Mouse (Mus musculus): ENCODE measurements around the gene Aco2. TPM values are rescaled to one million over a fixed set of nuclear protein-coding genes. Genes with fewer than 3 reads are reported as not detected.
A peak's percentile ranks its signal among the peaks of the same experiment; 100 is the strongest.

The Aco2 gene
- polyA plus RNA-seq, 1 experiment = 368 TPM

DNA sequence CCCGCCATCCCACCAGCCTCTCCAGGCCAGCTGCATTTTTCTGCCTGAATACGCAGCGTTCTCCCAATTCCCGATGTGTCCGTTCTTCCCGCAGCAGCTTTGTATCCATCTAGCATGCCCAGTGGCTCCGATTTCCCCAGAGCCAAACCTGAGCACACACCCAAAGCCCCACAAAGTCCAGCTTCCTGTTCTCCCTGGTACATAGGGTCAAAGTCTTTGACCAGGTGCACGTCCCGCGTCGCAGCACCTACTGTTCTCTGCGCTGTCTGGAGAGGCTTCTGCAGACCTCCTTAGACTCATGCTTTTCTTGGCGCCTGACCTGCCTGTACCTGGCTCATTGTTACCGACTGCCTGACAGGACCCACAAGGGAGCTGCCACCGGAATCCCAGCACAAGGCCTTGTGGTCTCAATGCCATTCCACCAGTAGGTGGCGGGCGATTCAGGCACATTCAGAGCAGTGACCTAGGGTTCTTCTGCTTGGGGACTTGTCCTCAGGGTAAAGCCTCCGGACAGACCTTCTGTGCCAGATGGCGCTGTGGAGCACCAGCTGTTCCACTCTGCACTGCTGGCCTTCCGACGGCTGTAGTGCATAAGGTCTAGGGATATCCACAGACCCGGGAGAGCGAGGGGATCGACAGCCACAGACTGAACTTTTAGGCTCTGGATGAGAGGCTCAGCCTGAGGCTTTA, 40.8 kb upstream of the Aco2 start:
- Histone ChIP-seq H3K79me3 (ENCODE audit: low read depth) (no peaks in the 10 kb centered on the region), H3K36me3 (ENCODE audit: control insufficient read depth, insufficient read depth) (peaks cover 10% of the 10 kb centered on the region), H3K79me2 (ENCODE audit: control insufficient read depth, insufficient read depth) (no peaks in the 10 kb centered on the region), H3ac (ENCODE audit: control insufficient read depth, insufficient read length, low read depth) (no peak overlapping the region), H3K4me3 (ENCODE audit: insufficient read depth, poor library complexity, severe bottlenecking) (no peak overlapping the region), H3K27me3 (ENCODE audit: control insufficient read depth, insufficient read depth, insufficient read length) (no peaks in the 10 kb centered on the region)
- TF ChIP-seq MAX (IDR thresholded peaks at IDR 0.05) (peak; percentile 67), USF1 (IDR thresholded peaks at IDR 0.05; ENCODE audit: low read depth) (no peak), CTCF (IDR thresholded peaks at IDR 0.05; ENCODE audit: control insufficient read depth, insufficient read depth, insufficient read length) (peak; percentile 97), MYOD1 (IDR thresholded peaks at IDR 0.05; ENCODE audit: control insufficient read depth, insufficient read length, low read depth) (peak; percentile 85), CEBPB (IDR thresholded peaks at IDR 0.05; ENCODE audit: low read depth) (no peak), FOSL1 (IDR thresholded peaks at IDR 0.05; ENCODE audit: insufficient read depth, low read length, poor library complexity, severe bottlenecking) (no peak), MYOG (IDR thresholded peaks at IDR 0.05; ENCODE audit: control insufficient read depth, extremely low read depth, insufficient read length) (no peak)

DNA sequence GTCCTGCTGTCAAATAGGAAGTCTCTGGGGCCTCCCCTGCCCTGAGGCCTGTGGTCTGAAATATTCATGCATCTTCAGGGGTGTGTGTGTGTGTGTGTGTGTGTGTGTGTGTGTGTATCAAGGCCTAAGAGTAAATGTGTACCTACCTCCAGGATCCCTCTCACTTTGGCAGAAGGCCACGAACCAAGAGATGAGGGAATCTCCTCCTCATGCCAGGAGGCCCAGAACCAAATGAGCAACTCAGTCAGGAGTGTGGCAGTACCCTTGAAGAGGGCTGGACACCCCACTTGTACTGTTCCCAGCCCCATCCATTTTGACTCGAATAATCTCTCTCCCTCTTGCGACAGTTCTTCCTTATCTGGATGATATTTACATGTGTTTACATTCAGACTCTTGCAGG, 39.9 kb upstream of the Aco2 start:
- TF ChIP-seq MAX (IDR thresholded peaks at IDR 0.05) = no peak
- TF ChIP-seq CEBPB (IDR thresholded peaks at IDR 0.05; ENCODE audit: low read depth) = no peak
- no peak for TF ChIP-seq MYOD1 (IDR thresholded peaks at IDR 0.05; ENCODE audit: control insufficient read depth, insufficient read length, low read depth)
- no peak for TF ChIP-seq CTCF (IDR thresholded peaks at IDR 0.05; ENCODE audit: control insufficient read depth, insufficient read depth, insufficient read length)
- Histone ChIP-seq H3ac (ENCODE audit: control insufficient read depth, insufficient read length, low read depth) (no peak overlapping the region), H3K36me3 (ENCODE audit: control insufficient read depth, insufficient read depth) (peaks cover 8% of the 10 kb centered on the region), H3K79me3 (ENCODE audit: low read depth) (no peaks in the 10 kb centered on the region), H3K4me3 (ENCODE audit: insufficient read depth, poor library complexity, severe bottlenecking) (no peak overlapping the region), H3K27me3 (ENCODE audit: control insufficient read depth, insufficient read depth, insufficient read length) (no peaks in the 10 kb centered on the region), H3K79me2 (ENCODE audit: control insufficient read depth, insufficient read depth) (no peaks in the 10 kb centered on the region)

DNA sequence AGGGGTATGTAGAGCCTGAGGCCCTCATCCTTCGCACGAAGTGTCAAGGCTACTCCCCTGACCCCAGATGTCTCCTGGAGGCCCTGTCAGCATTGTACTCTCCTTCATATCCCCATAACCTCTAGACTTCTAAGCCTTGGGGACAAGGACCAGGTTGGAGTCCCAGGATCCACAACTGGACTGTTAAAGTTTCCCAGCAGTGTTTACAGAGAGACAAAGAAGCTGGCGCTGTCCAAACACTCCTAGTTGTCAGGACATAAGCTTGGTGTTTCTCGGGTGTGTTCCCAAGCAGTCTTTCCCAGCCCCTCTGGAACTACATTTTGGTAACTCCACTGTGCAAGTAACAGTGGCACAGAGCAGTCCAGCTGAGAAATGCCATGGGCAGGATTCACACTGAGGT, 38.6 kb upstream of the Aco2 start:
- TF ChIP-seq MAX (IDR thresholded peaks at IDR 0.05) = no peak
- H3K79me3 ChIP-seq (ENCODE audit: low read depth) = no peaks in the 10 kb centered on the region
- no peaks in the 10 kb centered on the region for H3K27me3 ChIP-seq (ENCODE audit: control insufficient read depth, insufficient read depth, insufficient read length)
- H3ac ChIP-seq (ENCODE audit: control insufficient read depth, insufficient read length, low read depth) = no peak overlapping the region
- no peak overlapping the region for H3K4me3 ChIP-seq (ENCODE audit: insufficient read depth, poor library complexity, severe bottlenecking)
- H3K79me2 ChIP-seq (ENCODE audit: control insufficient read depth, insufficient read depth) = no peaks in the 10 kb centered on the region
- peaks cover 4% of the 10 kb centered on the region for H3K36me3 ChIP-seq (ENCODE audit: control insufficient read depth, insufficient read depth)

DNA sequence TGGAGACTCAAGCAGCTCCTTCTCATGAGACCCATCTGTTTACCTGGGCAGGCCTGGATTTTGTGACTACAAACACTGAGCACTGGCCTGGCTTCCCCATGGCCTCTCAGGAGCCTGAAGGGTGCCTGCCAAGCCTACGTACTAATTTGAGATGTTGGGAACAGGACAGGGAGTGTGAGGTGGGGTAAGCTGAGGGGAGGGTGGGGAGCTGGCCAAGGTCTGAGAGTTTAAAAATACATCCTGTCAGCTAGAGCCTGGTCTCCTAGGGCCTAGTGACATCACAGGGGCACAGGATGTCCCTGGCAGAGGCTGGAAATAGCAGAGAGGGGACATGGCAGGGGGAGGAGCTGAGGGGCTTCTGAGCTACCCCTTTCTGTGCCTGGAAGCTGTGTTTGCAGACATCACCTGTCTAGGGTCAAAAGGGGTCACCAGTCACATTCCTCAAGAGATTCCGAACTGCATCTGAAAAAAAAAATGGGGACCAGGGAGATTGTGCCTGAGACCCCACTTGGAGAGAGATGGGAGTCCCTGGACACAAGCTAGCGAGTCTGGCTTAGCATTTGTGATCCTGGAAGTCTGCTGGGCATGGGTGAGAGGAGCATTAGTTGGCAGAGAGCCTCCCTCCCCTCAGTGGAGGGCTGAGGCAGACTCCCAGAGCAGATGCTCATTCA, 37.8 kb upstream of the Aco2 start:
- Histone ChIP-seq H3K79me2 (ENCODE audit: control insufficient read depth, insufficient read depth) (no peaks in the 10 kb centered on the region), H3K36me3 (ENCODE audit: control insufficient read depth, insufficient read depth) (no peaks in the 10 kb centered on the region), H3K27me3 (ENCODE audit: control insufficient read depth, insufficient read depth, insufficient read length) (no peaks in the 10 kb centered on the region), H3ac (ENCODE audit: control insufficient read depth, insufficient read length, low read depth) (no peak overlapping the region), H3K79me3 (ENCODE audit: low read depth) (no peaks in the 10 kb centered on the region), H3K4me3 (ENCODE audit: insufficient read depth, poor library complexity, severe bottlenecking) (no peak overlapping the region)
- TF ChIP-seq FOSL1 (IDR thresholded peaks at IDR 0.05; ENCODE audit: insufficient read depth, low read length, poor library complexity, severe bottlenecking) (no peak), CTCF (IDR thresholded peaks at IDR 0.05; ENCODE audit: control insufficient read depth, insufficient read depth, insufficient read length) (no peak), CEBPB (IDR thresholded peaks at IDR 0.05; ENCODE audit: low read depth) (no peak), MYOG (IDR thresholded peaks at IDR 0.05; ENCODE audit: control insufficient read depth, extremely low read depth, insufficient read length) (no peak), USF1 (IDR thresholded peaks at IDR 0.05; ENCODE audit: low read depth) (no peak), MYOD1 (IDR thresholded peaks at IDR 0.05; ENCODE audit: control insufficient read depth, insufficient read length, low read depth) (no peak), MAX (IDR thresholded peaks at IDR 0.05) (no peak)

DNA sequence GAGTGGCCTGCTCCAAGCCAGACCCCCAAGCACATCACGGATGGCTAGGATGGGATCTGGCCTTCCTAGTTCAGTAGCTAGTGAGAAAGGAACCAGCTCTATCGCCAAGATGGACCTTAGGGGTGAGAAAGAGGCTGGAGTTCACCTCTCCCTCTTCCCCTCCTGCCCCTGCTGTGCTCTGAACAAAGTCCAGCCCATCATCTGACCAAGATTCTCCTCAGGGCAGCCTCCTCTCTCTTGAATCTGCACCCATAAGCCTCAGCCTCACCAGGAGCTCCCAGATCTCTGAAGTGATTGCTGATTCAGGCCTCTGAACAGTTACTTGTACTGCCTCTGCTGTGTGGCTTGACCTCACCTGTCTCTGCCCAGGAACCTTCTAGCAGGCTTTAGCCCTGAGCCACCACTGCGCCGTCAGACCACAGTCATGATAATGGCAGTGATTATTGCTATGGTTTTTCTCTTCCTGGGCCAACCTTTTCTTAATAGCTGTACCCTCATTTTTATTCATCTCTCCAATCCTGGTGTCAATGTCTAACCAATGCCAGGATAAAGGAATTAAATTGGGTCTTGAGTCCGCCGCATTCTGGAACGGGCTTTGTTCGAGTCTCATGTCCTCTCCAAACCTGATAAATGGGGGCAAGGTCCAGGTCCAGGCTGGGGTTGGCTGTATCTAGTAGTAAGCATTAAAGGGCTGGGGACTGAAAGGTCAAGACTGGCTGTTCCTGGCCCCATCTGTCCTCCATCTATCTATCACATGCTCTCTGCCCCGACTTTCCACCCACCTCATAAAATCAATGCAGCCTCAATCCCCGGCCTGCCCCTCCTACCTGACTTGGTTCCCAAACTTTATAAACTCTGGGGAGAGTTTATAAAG, 36.9 kb upstream of the Aco2 start:
- no peaks in the 10 kb centered on the region for H3K79me2 ChIP-seq (ENCODE audit: control insufficient read depth, insufficient read depth)
- no peaks in the 10 kb centered on the region for H3K36me3 ChIP-seq (ENCODE audit: control insufficient read depth, insufficient read depth)
- no peaks in the 10 kb centered on the region for H3K27me3 ChIP-seq (ENCODE audit: control insufficient read depth, insufficient read depth, insufficient read length)
- no peak for TF ChIP-seq FOSL1 (IDR thresholded peaks at IDR 0.05; ENCODE audit: insufficient read depth, low read length, poor library complexity, severe bottlenecking)
- TF ChIP-seq MAX (IDR thresholded peaks at IDR 0.05) = no peak
- no peak for TF ChIP-seq CEBPB (IDR thresholded peaks at IDR 0.05; ENCODE audit: low read depth)
- TF ChIP-seq MYOD1 (IDR thresholded peaks at IDR 0.05; ENCODE audit: control insufficient read depth, insufficient read length, low read depth) = no peak
- TF ChIP-seq CTCF (IDR thresholded peaks at IDR 0.05; ENCODE audit: control insufficient read depth, insufficient read depth, insufficient read length) = no peak
- TF ChIP-seq USF1 (IDR thresholded peaks at IDR 0.05; ENCODE audit: low read depth) = no peak
- no peak for TF ChIP-seq MYOG (IDR thresholded peaks at IDR 0.05; ENCODE audit: control insufficient read depth, extremely low read depth, insufficient read length)
- H3ac ChIP-seq (ENCODE audit: control insufficient read depth, insufficient read length, low read depth) = no peak overlapping the region
- H3K79me3 ChIP-seq (ENCODE audit: low read depth) = no peaks in the 10 kb centered on the region
- H3K4me3 ChIP-seq (ENCODE audit: insufficient read depth, poor library complexity, severe bottlenecking) = no peak overlapping the region
